Mouse (Mus musculus) spleen, postnatal 36 days (tissue): ENCODE data around the gene Slc15a1.

Experiments used
- DNase-seq, 2 experiments: peaks; one replicate each; pipeline ENCODE4 v3.0.0; 2022; ENCODE audit warnings: low spot score in 2 of 2, mixed read lengths in 1 of 2

Gene Slc15a1

GRCm38 (mm10) chr14:121452227-121452626 lies 52.8 kb downstream of the Slc15a1 start:
- no peak for DNase-seq

DNA sequence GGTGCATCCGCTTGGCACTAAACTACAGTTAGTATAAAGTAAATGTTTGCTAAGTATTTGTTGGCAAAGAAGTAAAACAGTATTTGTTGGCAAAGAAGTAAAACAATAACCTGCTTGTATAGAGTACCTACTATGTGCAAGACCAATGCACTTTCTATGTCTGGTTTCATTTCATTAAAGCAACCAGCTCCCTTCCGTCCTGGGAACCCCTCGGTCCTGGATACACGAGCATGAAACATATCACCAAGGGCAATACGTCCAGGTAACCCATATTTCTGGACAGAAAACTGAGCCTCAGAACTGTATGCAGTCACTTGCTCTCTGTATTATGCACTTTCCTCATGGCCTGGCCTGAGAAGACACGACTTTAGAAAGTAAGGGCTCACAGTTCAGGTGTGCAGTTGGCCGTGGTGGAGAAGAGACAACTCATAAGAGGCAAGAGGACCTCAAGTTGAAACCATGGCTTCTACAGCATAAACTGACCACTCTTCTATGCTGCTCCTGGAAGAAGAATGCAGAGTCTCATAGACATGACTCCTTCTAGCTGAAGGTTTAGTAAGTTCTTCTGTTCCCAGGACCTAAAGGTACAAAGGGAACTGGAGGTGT lies 53.5 kb downstream of the Slc15a1 start:
- DNase-seq = no peak

- DNase-seq = peak; percentile 84 to 88
Measured at GRCm38 (mm10) chr14:121450504-121451423, 54.3 kb downstream of the Slc15a1 start.

DNA sequence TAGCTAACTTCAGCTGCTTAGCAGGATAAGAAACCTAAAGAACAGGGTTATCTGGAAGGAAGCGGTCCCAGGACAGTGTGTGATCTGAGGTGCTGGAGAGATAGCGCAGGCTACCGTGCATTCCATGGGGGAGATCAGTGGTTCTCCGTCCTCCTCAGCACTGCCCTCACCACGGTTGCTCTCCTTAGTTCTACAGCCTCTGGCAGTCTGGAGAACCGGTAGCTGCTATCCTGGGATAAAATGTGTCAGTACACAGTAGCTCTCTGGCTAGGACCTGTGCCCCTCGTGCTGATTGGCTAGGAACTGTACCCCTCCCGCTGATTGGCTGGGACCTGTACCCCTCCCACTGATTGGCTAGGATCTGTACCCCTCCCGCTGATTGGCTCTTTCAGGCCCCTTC lies 58.1 kb downstream of the Slc15a1 start:
- peak; percentile 14 to 29 for DNase-seq

- DNase-seq = peak; percentile 47 to 52
Measured at GRCm38 (mm10) chr14:121445194-121445593, 59.9 kb downstream of the Slc15a1 start.

DNA sequence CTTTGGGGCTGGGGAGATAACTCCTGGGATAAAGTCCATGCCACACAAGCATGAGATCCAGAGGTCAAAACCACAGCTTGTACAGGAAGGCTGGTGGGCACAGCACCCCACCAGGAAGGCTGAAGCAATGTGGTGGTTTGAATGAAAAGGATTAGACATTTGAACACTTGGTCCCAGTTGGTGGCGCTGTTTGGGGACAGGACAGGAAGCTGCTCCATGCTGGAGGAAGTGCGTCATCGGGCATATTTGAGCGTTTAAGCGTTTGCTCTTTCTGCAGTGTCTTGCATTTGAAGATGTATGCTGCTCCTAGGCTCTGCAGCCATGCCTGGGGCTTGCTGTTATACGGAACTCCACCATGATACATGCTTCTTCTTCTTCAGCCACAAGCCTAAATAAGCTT lies 64.2 kb downstream of the Slc15a1 start:
- no peak for DNase-seq

DNA sequence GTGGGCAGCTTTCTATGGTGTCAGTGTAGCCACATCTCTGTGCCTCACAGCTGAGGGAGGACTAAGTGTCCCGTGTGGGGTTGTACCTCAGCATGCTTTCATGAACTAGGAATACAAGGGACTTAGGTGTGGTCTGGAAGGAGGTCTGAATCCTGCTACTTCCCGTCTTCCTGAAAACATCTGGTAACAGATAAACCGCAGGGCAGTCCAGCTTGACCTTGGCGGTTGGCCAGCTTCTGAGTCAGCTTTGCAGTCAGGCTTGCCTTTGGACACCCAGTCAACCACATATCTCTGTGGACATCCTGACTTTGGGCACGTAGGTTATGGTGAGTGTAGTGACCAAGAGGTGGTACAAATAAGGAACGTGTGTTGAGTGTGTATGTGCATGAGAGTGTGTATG lies 68.0 kb downstream of the Slc15a1 start:
- DNase-seq = peak; percentile 13 to 25

DNA sequence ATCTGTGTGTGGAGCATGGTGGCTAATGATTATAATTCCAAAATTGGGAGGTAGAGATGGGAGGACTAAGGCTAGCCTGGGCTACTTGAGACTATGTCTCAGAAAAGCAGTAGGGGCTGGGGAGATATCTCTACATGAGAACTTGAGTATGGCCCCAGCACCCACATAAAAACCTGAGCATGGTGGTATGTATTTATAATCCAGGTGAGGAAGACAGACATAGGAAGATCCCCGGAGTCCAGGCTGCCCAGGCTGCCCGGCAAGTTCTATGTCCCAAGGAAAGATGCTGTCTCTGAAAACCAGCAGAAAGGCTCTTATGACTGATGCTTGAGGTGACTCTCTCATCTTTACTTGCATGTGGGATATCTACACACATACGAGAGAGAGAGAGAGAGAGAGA lies 68.6 kb downstream of the Slc15a1 start:
- no peak for DNase-seq

DNA sequence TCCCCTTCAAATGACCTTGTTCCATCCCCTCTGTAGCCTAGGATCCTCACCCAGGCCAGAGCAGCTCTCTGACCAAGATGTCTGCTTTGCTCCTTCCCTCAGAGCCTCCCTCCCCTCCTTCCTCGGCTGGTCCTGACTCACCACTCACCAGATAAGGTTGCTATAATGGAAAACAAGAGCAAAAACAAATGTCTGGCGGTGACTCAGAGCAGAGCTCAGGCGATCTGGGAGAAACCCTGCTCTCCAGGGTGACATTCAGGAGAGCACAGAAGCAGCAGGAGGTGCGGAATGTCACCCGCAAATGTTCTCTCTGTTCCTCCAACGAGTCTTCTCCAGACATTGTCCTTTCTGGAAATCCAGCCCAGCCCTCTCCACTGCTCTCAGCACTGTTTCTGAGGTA lies 69.3 kb downstream of the Slc15a1 start:
- DNase-seq = no peak

DNA sequence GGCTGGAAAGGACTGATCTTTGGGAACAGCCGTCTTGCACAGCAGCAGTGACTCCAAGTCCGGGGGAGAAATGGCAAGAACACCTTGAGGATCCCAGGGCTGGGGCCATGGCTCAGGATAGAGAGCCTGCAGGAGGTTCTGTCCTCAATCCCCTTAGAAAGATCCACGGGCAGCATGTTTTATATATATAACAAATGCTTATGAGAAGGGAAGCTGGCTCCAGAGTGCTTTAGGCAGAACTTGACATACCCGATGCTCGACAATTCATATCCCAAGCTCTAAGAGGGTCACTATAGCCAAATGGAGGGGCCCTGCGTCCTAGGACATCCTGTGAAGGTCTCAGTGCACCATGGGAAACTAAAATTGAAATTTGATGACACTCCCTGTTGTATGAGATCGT lies 73.8 kb downstream of the Slc15a1 start:
- no peak for DNase-seq

DNA sequence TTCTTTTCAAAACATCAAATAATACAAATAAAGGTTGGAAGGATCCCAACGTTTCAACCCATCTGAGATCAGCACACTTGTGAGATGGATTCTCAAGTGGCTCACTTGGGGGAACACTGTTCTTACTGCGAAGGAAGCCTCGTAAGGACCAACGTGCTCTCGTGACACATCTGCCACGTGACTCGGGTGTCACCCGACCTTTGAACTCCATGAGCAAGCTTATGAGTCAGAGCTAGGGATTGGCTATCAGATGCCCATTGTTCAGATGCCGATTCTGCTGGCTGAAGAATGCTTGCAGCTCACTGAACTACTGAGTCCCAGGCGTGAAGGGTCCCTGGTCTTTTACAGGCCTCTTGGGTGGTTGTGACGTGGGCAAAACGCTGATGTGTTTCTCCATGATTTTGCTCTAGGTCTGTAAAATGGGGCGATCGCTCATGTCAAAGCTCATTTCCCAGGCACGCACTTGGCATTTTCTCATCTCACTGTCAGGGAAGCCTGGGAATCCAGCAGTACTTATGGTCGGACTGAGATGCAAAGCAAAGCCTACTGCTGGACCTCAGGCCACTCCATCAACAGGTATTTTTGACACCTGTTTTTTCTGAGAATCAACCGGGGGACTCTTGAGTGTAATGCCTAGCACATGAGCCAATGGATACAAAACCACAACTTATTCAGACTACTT lies 75.1 kb downstream of the Slc15a1 start:
- DNase-seq = no peak

DNA sequence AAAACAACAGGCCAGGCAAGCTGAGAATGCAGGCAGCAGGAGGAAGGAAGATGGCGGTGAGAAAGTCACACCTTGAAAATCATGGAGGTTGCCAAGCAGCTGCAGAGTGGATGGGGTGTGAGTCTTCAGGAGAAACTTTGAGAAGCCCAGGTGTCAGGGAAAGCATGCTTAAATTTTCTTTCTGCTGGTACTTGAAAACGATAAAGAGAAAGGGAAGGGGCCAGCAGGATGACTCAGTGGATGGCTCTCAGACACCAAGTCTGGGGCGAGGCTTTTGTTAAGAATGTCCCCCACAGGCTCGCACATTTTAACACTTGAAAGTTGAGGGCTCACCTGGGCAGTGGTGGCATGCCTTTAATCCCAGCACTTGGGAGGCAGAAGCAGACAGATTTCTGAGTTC lies 76.9 kb downstream of the Slc15a1 start:
- DNase-seq = no peak

- peak in 1 of 2 experiments; percentile 49 for DNase-seq
Measured at GRCm38 (mm10) chr14:121426743-121427142, 78.3 kb downstream of the Slc15a1 start.

DNA sequence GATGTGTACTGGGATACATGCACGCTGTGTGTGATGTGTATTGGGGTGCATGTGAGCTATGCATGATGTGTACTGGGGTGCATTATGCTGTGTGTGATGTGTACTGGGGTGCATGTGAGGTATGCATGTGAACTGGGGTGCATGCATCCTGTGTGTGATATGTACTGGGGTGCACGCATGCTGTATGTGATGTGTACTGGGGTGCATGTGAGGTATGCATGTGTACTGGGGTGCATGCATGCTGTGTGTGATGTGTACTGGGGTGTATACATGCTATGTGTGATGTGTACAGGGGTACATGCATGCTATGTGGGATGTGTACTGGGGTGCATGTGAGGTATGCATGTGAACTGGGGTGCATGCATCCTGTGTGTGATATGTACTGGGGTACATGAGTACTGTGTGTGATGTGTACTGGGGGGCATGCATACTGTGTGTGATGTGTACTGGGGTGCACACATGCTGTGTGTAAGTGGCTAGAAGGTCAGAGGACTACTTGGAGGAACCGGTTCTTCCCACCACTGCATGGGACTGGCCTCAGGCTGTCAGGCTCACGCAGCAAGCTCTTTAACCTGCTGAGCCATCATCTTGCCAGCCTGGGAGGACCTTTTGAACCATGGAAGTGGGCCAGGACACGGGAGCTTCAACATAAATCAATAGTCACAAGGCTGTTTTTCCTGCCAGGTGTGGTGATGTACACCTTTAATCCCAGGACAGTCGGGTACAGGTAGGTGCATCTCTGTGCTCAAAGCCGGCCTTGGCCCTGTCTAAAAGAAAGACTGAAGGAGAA lies 79.9 kb downstream of the Slc15a1 start:
- no peak for DNase-seq

DNA sequence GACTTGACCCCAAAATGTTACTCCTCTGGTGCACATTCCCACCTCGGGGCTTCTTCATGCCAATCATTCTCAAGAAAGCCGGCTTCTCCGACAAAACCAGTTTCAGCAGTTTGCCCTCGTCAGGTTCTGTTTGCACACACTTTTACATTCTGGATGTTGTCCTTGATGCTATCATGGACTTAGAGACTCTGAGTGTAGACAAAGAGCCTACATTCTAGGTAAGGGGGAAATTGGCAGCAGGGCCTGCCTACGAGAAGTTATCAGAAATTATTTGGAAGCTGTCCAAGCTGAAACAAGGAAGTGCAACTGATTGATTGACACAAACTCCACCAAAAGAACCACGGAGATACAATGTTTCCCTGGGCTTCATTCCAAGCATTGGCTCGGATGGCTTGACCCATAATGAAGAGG lies 81.7 kb downstream of the Slc15a1 start:
- peak in 1 of 2 experiments; percentile 25 for DNase-seq

DNA sequence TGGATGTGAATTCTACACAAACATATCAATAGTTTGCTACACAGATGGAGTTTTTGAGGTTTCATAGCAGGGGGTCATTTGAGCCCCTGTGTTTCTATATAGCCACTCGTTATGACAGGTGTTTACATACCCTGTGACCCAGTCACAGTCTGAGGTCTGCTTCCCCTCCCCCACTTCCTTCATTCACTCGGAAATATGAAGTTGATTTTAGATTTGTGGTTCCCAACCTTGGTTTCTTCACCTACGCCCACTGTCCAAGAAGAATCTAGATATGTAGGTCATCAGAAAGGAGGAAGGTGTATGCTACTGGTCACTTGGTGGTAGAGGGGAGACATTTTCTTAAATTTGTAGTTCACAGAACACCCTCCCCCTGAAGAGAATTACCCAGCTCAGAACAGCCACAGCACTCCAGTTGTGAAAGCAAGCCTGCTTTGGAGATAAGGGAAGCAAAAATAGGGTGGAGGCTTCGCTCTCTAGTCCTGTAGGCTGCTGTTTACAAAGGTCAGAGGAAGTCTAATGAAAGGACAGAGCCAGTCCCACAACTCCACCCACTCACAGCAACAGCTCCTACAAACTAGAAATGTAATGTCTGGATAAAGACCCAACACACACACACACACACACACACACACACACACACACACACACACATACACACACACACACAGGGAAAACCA lies 82.2 kb downstream of the Slc15a1 start:
- DNase-seq = peak; percentile 53 to 70

- DNase-seq = no peak
Measured at GRCm38 (mm10) chr14:121422000-121422399, 83.1 kb downstream of the Slc15a1 start.

DNA sequence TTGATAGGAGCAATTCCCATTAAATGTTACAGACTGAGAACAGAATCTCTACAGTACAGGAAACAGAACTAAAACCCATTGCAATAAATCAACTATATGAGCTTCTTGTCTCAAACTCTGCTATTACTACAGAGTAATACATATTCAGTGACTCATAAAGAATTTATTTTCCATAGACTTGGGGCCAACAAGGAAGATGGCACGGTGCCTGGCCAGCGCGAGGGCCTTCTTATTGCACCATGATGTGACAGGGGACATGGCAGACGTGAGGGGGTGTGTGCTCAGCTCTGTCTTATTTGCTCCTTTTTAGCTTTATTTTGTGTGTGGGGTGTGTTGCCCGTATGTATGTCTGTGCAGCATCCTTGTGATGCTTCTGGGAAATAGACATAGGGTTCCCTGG lies 87.5 kb downstream of the Slc15a1 start:
- DNase-seq = no peak

DNA sequence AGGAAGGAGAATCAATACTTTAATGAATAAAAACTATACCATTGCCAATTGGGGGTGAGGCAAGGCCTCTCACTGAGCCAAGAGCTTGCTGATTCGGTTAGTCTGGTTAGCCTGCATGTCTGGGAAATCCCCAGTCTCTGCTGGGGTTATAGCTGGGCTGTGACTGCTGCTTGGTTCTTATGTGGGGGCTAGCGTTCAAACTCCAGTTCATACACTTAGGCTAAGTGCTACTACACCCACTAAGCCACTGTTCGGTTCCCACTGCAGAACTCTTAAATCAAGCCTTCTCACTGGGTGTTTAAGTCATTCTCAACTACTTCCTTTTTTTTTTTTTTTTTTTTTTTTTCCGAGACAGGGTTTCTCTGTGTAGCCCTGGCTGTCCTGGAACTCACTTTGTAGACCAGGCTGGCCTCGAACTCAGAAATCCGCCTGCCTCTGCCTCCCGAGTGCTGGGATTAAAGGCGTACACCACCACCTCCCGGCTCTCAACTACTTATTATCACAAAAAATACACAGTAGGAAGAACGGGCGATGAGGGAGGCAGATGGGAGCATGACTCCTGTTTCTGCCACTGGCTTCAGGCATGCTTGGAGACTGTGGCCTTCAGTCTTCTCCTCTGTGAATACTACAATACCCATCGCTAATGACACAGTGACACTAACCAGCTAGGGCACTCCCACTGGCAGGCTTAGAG lies 88.3 kb downstream of the Slc15a1 start:
- DNase-seq = no peak

- DNase-seq = no peak
Measured at GRCm38 (mm10) chr14:121414635-121415241, 90.3 kb downstream of the Slc15a1 start.
